Mouse (Mus musculus) left cerebral cortex, postnatal 14 days (tissue): ENCODE measurements around the gene Stxbp1. TPM values are rescaled to one million over a fixed set of nuclear protein-coding genes. Genes with fewer than 3 reads are reported as not detected.

Source experiments
- DNase-seq, 2 experiments: peaks; one replicate each; pipeline ENCODE4 v3.0.0; 2021 to 2022; ENCODE audit warnings: low spot score in 2 of 2, mixed read lengths in 1 of 2
- intact Hi-C: fragments of 180-260 bp; cut with DNase I; formaldehyde crosslinking; loops from one replicate; pipeline ENCODE4 v1.15.1; 2025
- total RNA-seq, 2 experiments: library from RNA; stranded (reverse); gene quantifications; 2 replicates each; pipeline ENCODE4 v1.2.3; 2021

Stxbp1 gene
- total RNA-seq, 2 experiments from 2014 or later, result 1,032 to 1,038 TPM

DNA sequence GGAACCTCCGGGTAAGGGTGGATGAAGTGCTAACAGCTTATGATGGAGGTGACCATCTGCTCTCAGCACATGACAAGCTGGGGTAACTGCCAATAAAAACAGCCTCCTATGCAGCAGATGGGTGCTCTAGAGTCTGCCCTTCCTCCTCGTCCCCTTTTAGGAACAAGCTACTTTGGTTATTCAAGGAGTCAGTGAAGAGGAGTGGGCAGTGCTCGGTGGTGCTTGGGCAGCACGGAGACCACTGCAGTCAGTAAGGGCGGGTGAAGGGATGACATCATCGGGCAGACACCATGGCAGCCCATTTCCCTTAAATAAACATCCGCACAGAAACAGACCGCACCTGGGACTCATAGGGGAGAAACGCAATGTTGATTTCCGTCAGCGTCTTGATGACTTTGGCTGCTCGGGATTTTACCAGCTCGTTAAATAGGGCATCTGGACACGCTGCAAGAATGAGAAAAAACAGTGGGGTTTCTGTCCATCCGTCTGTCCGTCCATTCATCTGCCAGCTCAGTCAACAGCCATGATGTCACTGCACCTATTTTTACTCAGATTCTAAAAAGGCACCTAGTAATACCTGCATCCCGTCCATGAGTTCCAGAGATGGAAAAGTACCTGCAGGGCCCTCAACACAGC lies 30.0 kb downstream of the Stxbp1 start:
- intact Hi-C loops, result loop anchor here (5.0 kb wide), 1 partner anchor 35 kb away; no protein-coding TSS in a partner anchor

GRCm38 (mm10) chr2:32816497-32816896 lies 30.5 kb downstream of the Stxbp1 start:
- no peak for DNase-seq
- intact Hi-C loops, result loop anchor here (5.0 kb wide), 1 partner anchor 36 kb away; no protein-coding TSS in a partner anchor

More for the DNA sequence above, 30.0 kb downstream of the Stxbp1 start:
- peak; percentile 65 to 88 for DNase-seq

- intact Hi-C loops, result no loop called here
- no peak for DNase-seq
Measured at GRCm38 (mm10) chr2:32811959-32812358, 35.1 kb downstream of the Stxbp1 start.

DNA sequence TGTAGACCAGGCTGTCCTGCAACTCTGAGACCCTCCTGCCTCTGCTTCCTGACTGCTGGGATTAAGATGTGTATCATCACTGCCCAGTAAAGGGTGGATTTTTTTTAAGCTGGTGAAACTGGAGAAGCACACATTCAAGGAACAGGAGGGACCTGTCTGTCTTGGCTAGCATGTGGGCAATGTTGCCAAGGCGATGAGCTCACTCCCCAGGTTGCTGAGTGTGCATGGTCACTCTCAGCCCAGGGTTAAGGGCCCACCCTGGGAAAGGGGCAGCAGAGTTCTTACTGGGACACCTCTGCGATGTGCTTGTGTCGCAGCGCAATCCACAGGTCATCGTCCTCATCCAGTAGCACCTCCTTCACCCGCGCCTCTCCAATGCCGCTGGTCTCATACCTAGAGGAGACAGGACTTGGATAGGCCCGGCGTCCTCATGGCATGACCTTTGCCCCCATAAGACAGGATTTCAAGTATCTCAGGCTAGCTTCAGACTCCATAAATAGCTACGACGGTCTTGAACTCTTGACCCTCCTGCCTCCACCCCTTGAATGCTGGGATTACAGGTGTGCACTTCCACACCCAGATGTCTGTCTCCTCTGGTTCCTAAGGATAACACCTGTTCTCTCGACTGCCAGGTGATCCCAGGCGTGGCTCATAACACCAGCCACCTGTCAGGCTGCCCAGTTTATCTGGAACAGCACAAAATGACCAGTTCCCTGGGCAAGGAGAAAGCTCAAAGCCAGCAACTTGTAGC lies 38.1 kb downstream of the Stxbp1 start:
- no peak for DNase-seq
- intact Hi-C loops, result no loop called here

- DNase-seq, result peak in 1 of 2 experiments; percentile 72
- intact Hi-C loops, result no loop called here
Measured at GRCm38 (mm10) chr2:32798251-32798962, 48.6 kb downstream of the Stxbp1 start.

DNA sequence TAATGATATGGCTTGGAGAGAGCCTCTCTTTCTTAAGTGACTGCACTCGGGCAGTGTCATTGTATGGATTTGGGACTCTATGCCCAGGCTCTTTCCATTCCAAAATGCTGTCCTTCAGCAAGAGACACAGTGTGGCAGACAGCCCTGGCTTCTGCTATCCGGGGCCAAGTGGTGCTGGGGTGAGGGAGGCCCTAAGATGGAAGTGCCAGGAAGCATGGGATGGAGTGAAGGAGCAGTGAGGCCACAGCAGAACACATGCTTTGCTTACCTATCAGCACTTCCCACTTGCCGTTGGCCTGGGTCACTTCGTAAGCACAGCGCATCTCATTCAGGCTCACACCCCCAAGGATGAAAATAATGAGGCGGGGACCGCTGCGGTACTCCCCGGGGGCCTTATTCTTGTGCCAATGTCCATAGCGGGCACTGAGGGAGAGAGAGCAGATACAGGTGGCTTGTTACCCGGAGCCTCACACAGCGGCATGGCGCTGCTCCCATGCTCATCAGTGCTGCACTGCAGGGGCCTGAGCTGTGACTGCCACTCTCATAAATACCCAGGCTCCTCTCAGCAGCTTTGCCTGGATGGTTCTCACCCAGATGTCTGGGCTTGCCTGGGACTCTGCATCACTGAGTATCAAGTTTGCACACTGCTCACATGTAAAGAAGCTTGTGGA lies 51.2 kb downstream of the Stxbp1 start:
- intact Hi-C loops, result no loop called here
- no peak for DNase-seq

DNA sequence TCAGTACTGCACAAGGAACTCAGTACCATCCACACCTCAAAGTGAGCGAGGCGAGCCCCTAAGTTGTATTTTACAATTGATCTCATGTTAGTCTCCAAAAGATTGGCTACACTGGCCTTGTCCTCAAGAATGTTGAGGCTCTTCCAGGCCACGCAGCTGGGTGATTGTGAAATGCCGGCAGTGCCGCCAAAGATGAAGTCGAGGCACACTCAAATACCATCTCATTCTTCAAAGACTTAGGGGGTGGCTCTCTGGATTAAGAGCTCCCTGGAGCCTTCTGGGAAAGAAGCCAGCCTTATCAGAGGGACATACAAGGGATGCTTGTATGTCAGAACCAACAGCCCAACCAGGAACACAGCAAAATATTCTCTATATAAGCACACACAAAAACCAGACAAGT lies 55.7 kb downstream of the Stxbp1 start:
- DNase-seq, result peak in 1 of 2 experiments; percentile 47
- intact Hi-C loops, result no loop called here

- intact Hi-C loops, result no loop called here
- DNase-seq, result no peak
Measured at GRCm38 (mm10) chr2:32788581-32788980, 58.5 kb downstream of the Stxbp1 start.

DNA sequence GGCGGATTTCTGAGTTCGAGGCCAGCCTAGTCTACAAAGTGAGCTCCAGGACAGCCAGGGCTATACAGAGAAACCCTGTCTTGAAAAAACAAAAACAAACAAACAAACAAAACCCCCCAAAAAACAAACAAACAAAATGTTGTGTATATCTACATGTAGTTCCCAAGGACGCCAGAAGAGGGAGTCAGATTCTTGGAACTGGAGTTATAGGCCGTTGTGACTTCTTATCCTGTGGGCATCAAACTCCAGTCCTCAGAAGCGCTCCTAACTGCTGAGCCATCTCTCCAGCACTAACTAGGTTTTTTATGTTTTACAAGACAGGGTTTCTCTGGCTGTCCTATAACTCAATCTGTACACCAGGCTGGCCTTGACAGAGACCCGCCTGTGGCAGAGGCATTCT lies 59.9 kb downstream of the Stxbp1 start:
- intact Hi-C loops, result no loop called here
- peak in 1 of 2 experiments; percentile 48 for DNase-seq

DNA sequence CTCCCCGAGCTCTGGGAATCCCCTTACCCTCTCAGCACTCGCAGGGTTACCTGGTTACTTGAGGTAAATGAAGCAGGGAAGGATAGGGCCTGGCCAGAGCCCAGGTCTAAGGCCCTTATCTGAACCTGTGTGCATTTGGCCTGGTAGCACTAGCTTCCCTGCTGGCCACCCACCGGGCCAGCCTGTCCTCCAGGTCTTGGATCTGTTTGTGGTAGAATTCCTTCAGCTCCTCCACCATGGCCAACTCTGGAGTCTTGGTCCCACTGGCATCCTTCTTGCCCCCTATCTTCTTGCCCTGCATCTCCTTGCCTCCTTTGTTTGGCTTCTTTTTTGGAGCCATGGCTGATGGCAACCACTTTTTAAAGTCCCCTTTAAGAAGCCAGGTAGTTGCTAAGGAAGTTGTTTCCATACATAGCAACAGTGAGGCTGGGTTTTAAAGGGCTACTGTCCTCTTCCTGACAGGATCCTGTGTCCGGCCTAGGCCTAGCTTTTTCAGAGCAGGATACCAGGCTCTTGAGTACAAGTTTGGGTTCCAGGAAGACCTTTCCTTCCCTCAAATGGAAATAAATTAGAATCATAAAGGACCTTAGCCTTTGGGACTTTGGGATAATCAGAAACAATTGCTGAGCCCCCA lies 62.9 kb downstream of the Stxbp1 start, which contains the start of gene Cfap157:
Gene Cfap157 (minus strand): TSS at position 381 of the 634 bp plus-strand sequence.
- intact Hi-C loops, result loop anchor here (2.0 kb wide), 1 partner anchor 71 kb away; no protein-coding TSS in a partner anchor
- peak; percentile 39 to 61 for DNase-seq

DNA sequence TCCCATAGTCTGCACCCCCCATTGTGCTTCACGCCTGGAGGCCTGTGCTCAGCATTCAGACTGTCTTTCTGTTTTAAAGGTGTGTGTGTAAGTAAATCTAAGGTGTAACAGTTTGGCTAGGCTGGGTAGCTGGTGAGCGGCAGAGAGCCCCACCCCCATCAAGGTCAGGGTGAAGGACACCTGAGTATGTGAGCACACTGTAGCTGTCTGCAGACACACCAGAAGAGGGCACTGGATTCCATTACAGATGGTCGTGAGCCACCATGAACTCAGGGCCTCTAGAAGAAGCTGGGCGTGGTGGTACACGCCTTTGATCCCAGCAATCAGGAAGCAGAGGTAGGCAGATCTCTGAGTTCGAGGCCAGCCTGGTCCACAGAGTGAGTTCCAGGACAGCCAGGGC lies 65.3 kb downstream of the Stxbp1 start:
- intact Hi-C loops, result no loop called here
- no peak for DNase-seq

- intact Hi-C loops, result loop anchor here (10.0 kb wide), 1 partner anchor 145 kb away; no protein-coding TSS in a partner anchor
- no peak for DNase-seq
Measured at GRCm38 (mm10) chr2:32779714-32780113, 67.3 kb downstream of the Stxbp1 start.

DNA sequence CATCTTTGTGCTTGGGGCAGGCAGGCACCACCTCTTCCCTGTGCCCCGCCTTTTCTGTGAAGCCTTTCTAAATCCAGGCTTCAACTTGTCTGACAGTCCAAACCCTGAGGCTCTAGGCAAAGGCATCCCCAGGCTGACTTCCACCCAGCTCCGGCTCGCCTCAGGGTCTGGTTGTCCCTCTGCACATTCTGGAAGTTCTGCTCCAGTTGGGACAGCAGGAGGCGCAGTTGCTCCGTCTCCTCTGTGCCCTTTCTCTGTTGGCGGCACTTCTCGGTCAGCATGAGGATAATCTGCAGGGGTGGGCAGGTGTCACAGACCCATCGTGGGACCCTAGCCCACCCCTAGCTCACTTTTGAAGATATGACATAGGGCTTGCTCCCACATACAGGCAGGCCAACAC lies 67.9 kb downstream of the Stxbp1 start:
- intact Hi-C loops, result loop anchor here (10.0 kb wide), 1 partner anchor 146 kb away; no protein-coding TSS in a partner anchor

DNA sequence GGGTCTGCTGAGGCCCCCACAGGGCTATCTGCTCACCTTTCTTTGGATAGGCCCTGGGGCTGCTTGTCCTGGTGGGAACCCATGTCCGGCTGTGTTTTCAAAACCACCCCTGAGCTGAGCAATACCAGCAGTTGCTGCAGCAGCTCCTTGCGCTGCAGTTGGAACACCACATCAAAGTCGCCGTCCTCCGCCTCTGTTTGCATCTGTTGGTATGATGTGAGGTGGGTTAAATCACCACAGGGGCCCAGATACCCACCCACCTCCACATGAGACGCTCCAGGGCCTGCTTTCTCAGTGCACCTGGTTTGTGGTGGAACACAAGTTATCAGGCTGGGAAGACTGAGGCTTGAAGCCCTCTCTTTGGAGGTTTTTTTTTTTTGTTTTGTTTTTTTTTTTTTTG lies 69.0 kb downstream of the Stxbp1 start:
- no peak for DNase-seq
- intact Hi-C loops, result loop anchor here (10.0 kb wide), 1 partner anchor 147 kb away; no protein-coding TSS in a partner anchor

More for the DNA sequence above, 67.9 kb downstream of the Stxbp1 start:
- DNase-seq, result peak; percentile 51 to 56

DNA sequence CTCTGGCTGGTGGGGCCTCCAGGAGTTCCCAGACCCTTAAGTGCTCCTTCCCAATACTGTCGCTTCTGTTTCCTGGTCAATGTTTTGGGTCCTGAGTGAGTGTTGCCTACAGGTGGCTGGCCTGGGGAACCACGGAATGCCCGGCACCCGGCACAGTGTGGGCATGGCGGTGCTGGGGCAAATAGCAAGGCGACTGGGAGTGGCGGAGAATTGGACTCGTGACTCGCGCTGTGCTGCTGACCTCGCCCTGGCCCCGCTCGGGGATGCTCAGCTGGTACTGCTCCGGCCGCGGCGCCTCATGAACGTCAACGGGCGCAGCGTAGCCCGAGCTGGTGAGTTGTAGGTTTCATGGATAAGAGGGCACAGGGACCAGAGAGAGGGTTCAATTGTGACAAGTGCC lies 70.9 kb downstream of the Stxbp1 start:
- intact Hi-C loops, result loop anchor here (10.0 kb wide), 1 partner anchor 149 kb away; no protein-coding TSS in a partner anchor
- DNase-seq, result no peak

GRCm38 (mm10) chr2:32775359-32776074 lies 71.5 kb downstream of the Stxbp1 start, which contains the start of the genes Ttc16 and Ptrh1:
TSS of gene Ttc16 (minus strand) at chr2:32775633.
TSS of gene Ptrh1 (plus strand) at chr2:32775786.
- intact Hi-C loops, result loop anchor here (10.0 kb wide), 1 partner anchor 149 kb away; no protein-coding TSS in a partner anchor
- peak; percentile 96 to 97 for DNase-seq

DNA sequence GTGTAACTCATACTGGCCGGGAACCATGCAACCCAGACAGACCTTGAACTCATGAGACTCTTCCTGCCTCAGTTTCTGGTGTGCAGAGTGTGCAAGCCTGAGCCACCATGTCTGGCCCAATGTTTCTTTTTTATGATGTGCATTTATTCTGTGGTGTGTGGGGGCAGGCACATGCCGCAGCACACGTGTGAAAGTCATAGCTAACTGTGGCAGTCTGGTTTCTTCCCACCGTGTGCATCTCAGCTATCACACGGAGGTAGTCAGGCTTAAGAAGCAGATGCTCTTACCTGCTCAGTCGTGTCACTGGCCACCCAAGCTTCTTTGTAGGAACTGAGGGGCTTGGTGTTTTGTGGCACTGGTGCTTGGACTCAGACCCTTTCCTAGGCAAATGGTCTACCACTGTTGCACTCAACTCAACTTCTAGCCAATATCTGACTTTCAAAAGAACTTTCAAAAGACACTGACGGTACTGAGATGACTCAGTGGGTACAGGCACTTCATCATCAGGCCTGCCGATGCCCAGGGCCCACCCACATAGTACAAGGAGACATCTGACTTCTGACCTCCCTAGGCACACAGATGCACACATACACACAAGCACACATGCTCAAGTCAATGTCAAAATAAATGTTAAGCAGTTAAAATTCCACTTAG lies 74.3 kb downstream of the Stxbp1 start:
- intact Hi-C loops, result loop anchor here (10.0 kb wide), 1 partner anchor 152 kb away; no protein-coding TSS in a partner anchor
- no peak for DNase-seq
